Mouse (Mus musculus) cerebellum, adult 2 months (tissue): ENCODE data around the gene Ak3. TPM values are rescaled to one million over a fixed set of nuclear protein-coding genes. Genes with fewer than 3 reads are reported as not detected.

Experiments used
- DNase-seq, 2 experiments: peaks; one replicate each; pipeline ENCODE4 v3.0.0; 2021
- H3K27ac ChIP-seq: fragments of 200-500 bp; 2 replicates; pipeline ENCODE4 v1.5.1; 2012; ENCODE audit warnings: low read length, control low read depth, inconsistent platforms; ENCODE audit not compliant: insufficient read depth
- H3K27me3 ChIP-seq: fragments of 200-500 bp; 2 replicates; pipeline ENCODE4 v1.6.1; 2012; ENCODE audit warnings: inconsistent platforms, mild to moderate bottlenecking, low read length, moderate library complexity; ENCODE audit not compliant: control insufficient read depth, insufficient read depth
- H3K4me1 ChIP-seq: fragments of 200-500 bp; 2 replicates; pipeline ENCODE4 v1.6.1; 2011; ENCODE audit warnings: low read length; ENCODE audit not compliant: control insufficient read depth, insufficient read depth
- H3K4me3 ChIP-seq: fragments of 200-500 bp; replicated peaks from 2 replicates; pipeline ENCODE3; 2011; ENCODE audit warnings: mild to moderate bottlenecking, low read depth, low read length, control low read depth; ENCODE audit not compliant: insufficient read depth
- CTCF ChIP-seq: fragments of 200-500 bp; IDR thresholded peaks from 2 replicates; pipeline ENCODE4 v1.5.1; 2011; ENCODE audit warnings: low read depth, mild to moderate bottlenecking, control low read depth, low read length, moderate library complexity, borderline replicate concordance; ENCODE audit not compliant: insufficient read depth
- POLR2A ChIP-seq: fragments of 200-500 bp; IDR thresholded peaks from 2 replicates; pipeline ENCODE4 v1.6.1; 2011; ENCODE audit warnings: low read length, control low read depth, borderline replicate concordance; ENCODE audit not compliant: insufficient read depth
- WGBS: fragments of 180-500 bp; shearing (Covaris S2); methylation state at CpG from one replicate; pipeline ENCODE4 v1.1.7; 2018; 5-methylcytosine and 5-hydroxymethylcytosine counted together
- polyA plus RNA-seq: library from polyadenylated mRNA; depleted of rRNA; stranded (reverse); fragments of >200 nt; gene quantifications from 2 replicates; pipeline ENCODE4 v1.2.3, GENCODE M21; 2012

The Ak3 gene
- polyA plus RNA-seq, 1 experiment, result 64.7 TPM

- H3K4me1 ChIP-seq, result peaks cover 3% of the 10 kb centered on the region; the same call in 1 of the 2 replicates
- DNase-seq, result no peak
- no peak overlapping the region for H3K4me3 ChIP-seq
- 77% methylated on average over 6 of the region's 6 CpGs for WGBS
- TF ChIP-seq CTCF (no peak), POLR2A (no peak)
- H3K27me3 ChIP-seq, result no peaks in the 10 kb centered on the region; the same call in 1 of the 2 replicates
- no peak overlapping the region for H3K27ac ChIP-seq
Observed at GRCm38 (mm10) chr19:29042143-29042542, 5.6 kb downstream of the Ak3 start.

- Histone ChIP-seq H3K27ac (no peak overlapping the region), H3K4me3 (no peak overlapping the region), H3K27me3 (no peaks in the 10 kb centered on the region), H3K4me1 (peaks cover 3% of the 10 kb centered on the region; the same call in 1 of the 2 replicates)
- TF ChIP-seq CTCF (no peak), POLR2A (no peak)
- WGBS, result 95% methylated on average over 4 of the region's 4 CpGs
- DNase-seq, result no peak
Observed at GRCm38 (mm10) chr19:29040206-29040605, 7.6 kb downstream of the Ak3 start.

- H3K4me3 ChIP-seq, result no peak overlapping the region
- no peak overlapping the region for H3K27ac ChIP-seq
- H3K4me1 ChIP-seq, result peaks cover 3% of the 10 kb centered on the region; the same call in 1 of the 2 replicates
- H3K27me3 ChIP-seq, result no peaks in the 10 kb centered on the region
- TF ChIP-seq POLR2A (no peak), CTCF (no peak)
- DNase-seq, result no peak
Observed at GRCm38 (mm10) chr19:29039334-29039733, 8.4 kb downstream of the Ak3 start.

- Histone ChIP-seq H3K4me3 (no peak overlapping the region), H3K4me1 (peaks cover 3% of the 10 kb centered on the region; the same call in 1 of the 2 replicates), H3K27me3 (no peaks in the 10 kb centered on the region), H3K27ac (no peak overlapping the region)
- WGBS, result 68% methylated on average over 10 of the region's 10 CpGs
- TF ChIP-seq POLR2A (no peak), CTCF (no peak)
- DNase-seq, result no peak
Observed at GRCm38 (mm10) chr19:29037541-29037940, 10.2 kb downstream of the Ak3 start.

DNA sequence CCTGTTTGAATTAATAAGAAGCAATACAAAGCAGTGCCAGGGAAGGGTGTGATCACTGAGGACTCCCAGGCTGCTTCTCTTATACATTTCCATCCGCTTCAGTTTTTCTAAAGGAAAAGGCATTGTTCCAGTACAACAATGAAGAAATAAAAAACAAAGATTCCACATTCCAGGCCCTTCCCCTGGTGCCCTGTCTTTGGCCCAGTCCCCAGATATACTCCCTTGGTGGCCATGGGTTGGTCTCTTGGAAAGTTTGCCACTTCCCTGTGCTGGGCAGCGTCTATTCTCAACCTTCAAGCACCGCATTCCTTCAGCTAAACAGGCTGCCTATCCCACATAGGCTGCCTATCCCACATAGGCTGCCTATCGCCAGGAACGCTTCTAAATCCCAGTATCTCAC, 10.7 kb downstream of the Ak3 start:
- WGBS, result 63% methylated on average over 5 of the region's 5 CpGs

DNA sequence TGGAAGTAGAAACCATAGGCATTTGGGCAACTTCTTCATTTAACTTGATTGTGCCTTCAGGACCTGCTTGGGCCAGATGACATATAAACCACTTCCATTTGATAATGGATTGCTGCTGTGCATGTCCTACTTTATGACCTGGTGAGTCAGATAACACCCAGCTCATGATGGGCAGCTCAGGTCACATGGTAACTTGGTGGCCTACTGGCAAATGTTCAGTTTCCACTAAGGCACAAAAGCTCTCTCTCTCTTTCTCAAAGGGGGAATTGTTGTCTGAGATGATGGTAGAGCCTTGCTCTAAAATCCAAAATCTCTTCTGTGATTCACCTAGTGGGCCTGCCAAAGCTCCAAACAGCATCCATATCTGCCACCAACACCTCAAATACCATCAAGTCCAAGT, 15.1 kb downstream of the Ak3 start:
- DNase-seq, result no peak
- H3K4me1 ChIP-seq, result no peaks in the 10 kb centered on the region; the same call in 1 of the 2 replicates
- no peaks in the 10 kb centered on the region for H3K27me3 ChIP-seq
- no peak overlapping the region; the same call in 1 of the 2 replicates for H3K27ac ChIP-seq
- TF ChIP-seq POLR2A, result no peak
- no peak for TF ChIP-seq CTCF
- H3K4me3 ChIP-seq, result no peak overlapping the region

More for the DNA sequence above, 10.7 kb downstream of the Ak3 start:
- TF ChIP-seq CTCF (no peak), POLR2A (no peak)
- Histone ChIP-seq H3K4me1 (peaks cover under 1% of the 10 kb centered on the region; the same call in 1 of the 2 replicates), H3K27ac (no peak overlapping the region), H3K4me3 (no peak overlapping the region), H3K27me3 (no peaks in the 10 kb centered on the region)
- no peak for DNase-seq

- TF ChIP-seq POLR2A (no peak), CTCF (no peak)
- no peaks in the 10 kb centered on the region for H3K4me1 ChIP-seq
- H3K27ac ChIP-seq, result no peak overlapping the region
- DNase-seq, result no peak
- H3K27me3 ChIP-seq, result no peaks in the 10 kb centered on the region
- no peak overlapping the region for H3K4me3 ChIP-seq
- WGBS, result 74% methylated on average over 3 of the region's 3 CpGs
Observed at GRCm38 (mm10) chr19:29031788-29032187, 16.0 kb downstream of the Ak3 start.

DNA sequence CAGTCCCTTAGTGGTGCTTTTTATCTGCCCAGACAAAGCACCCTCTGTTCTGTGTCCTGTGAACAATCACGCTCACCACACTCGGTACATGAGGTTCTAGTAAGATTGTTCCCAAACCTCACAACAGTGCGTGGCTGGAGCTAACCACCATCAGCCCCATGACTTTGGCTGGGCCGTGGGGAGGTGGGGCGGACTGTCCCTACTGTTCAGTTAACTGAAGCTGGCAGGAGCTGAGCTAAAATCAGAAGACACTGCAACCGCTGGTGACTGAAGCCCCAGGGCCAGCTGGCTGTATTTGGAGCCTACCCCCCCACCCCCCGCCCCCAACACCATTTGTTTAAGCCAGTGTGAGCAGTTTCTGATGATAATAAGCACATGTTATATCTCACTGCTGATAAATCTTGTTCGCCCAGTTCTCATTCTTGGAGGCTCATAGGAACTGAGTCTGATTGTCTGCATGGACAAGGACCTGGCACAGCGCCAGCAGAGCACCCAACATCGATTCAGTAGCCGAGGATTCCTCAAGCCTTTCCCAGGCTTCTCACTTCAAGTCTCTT, 23.3 kb downstream of the Ak3 start:
- peak in 1 of 2 experiments; percentile 40 for DNase-seq
- Histone ChIP-seq H3K4me1 (no peaks in the 10 kb centered on the region), H3K27ac (no peak overlapping the region; the same call in 1 of the 2 replicates), H3K27me3 (no peaks in the 10 kb centered on the region), H3K4me3 (no peak overlapping the region)
- TF ChIP-seq POLR2A (no peak), CTCF (no peak)
- WGBS, result 42% methylated on average over 11 of the region's 11 CpGs
